20 mouse cellular contexts compared by ENCODE assay signal in genomic region chr1:52080375-52080774, GRCm38 (mm10). TPM values are rescaled to one million over a fixed set of nuclear protein-coding genes. Genes with fewer than 3 reads are reported as not detected.
DNase-seq lines count a peak whose midpoint lies in the region; ATAC-seq and TF ChIP-seq lines count a peak whose summit lies in the region.
"Had no signal": no experiment of that assay in that cellular context is flagged by ENCODE, and none has a peak within 500 bp of the region (broad histone marks: within the 10 kb centered on the region; RNA-seq: fewer than 3 reads in every experiment).

No protein-coding gene starts in this region.

- H3K4me2 ChIP-seq in forebrain, embryonic 11.5 days (ENCODE audit: low read depth, low read length, severe bottlenecking), result peak overlapping the region; percentile 12; the same call in 1 of the 2 replicates
- H3K4me2 ChIP-seq in forebrain, embryonic 16.5 days (ENCODE audit: low read length), result no peak overlapping the region
- H3K4me2 ChIP-seq in neural tube, embryonic 13.5 days, result no peak overlapping the region
- H3K4me2 ChIP-seq: limb, embryonic 15.5 days; lung, embryonic 14.5 days; neural tube, embryonic 12.5 days; stomach, embryonic 15.5 days had no signal

- TF ChIP-seq POLR2A in thymus, adult 2 months (IDR thresholded peaks at IDR 0.05; ENCODE audit: control insufficient read depth, extremely low read depth, insufficient read depth, low read length, poor library complexity), result no peak

- no peak overlapping the region for H3K4me3 ChIP-seq in forebrain, embryonic 11.5 days (ENCODE audit: low read depth, low read length)
- no peak overlapping the region for H3K4me3 ChIP-seq in forebrain, embryonic 16.5 days (replicated peaks; ENCODE audit: low read length)
- H3K4me3 ChIP-seq in neural tube, embryonic 13.5 days, result no peak overlapping the region
- peak overlapping the region; percentile 15; the same call in 1 of the 2 replicates for H3K4me3 ChIP-seq in limb, embryonic 10.5 days
- H3K4me3 ChIP-seq in thymus, adult 2 months (ENCODE audit: control insufficient read depth, insufficient read depth, low read length), result no peak overlapping the region
- H3K4me3 ChIP-seq: gastrocnemius, adult 2 months; limb, embryonic 15.5 days; neural tube, embryonic 12.5 days; stomach, embryonic 15.5 days had no signal

- H3K9ac ChIP-seq in forebrain, embryonic 11.5 days (ENCODE audit: low read length), result no peak overlapping the region
- H3K9ac ChIP-seq in forebrain, embryonic 16.5 days (replicated peaks; ENCODE audit: low read depth, low read length), result no peak overlapping the region
- H3K9ac ChIP-seq in neural tube, embryonic 13.5 days, result no peak overlapping the region
- H3K9ac ChIP-seq: limb, embryonic 15.5 days; liver, embryonic 14.5 days; lung, embryonic 14.5 days; neural tube, embryonic 12.5 days; stomach, embryonic 15.5 days had no signal

- peak; percentile 52; the same call in 1 of the 2 replicates for ATAC-seq in forebrain, embryonic 11.5 days (replicated peaks; ENCODE audit: low FRiP score)
- no peak for ATAC-seq in forebrain, embryonic 16.5 days
- no peak for ATAC-seq in neural tube, embryonic 13.5 days (ENCODE audit: low read depth)
- ATAC-seq: CD4-positive, CD25-positive, alpha-beta regulatory T cell, adult 4 months had no signal

- H3K27ac ChIP-seq in forebrain, embryonic 11.5 days (ENCODE audit: low read depth, low read length), result peak overlapping the region; percentile 91
- no peak overlapping the region for H3K27ac ChIP-seq in forebrain, embryonic 16.5 days (ENCODE audit: low read length)
- H3K27ac ChIP-seq in neural tube, embryonic 13.5 days (replicated peaks), result 0 out of 2 replicates have a peak overlapping the region, but pooled peaks have one; percentile 65
- H3K27ac ChIP-seq in limb, embryonic 10.5 days, result peak overlapping the region; percentile 56
- no peak overlapping the region for H3K27ac ChIP-seq in thymus, adult 2 months (ENCODE audit: control insufficient read depth, insufficient read depth, low read length)
- H3K27ac ChIP-seq: gastrocnemius, adult 2 months; kidney, postnatal 0 days; limb, embryonic 15.5 days; liver, embryonic 14.5 days; neural tube, embryonic 12.5 days; stomach, embryonic 15.5 days had no signal

- no peak for TF ChIP-seq CTCF in thymus, adult 2 months (IDR thresholded peaks at IDR 0.05; ENCODE audit: borderline replicate concordance, control insufficient read depth, extremely low read depth, insufficient read depth, low read length, poor library complexity)

- no peaks in the 10 kb centered on the region for H3K36me3 ChIP-seq in forebrain, embryonic 11.5 days (ENCODE audit: control insufficient read depth, insufficient read depth, low read length)
- no peaks in the 10 kb centered on the region for H3K36me3 ChIP-seq in forebrain, embryonic 16.5 days (ENCODE audit: control insufficient read depth, insufficient read depth)
- H3K36me3 ChIP-seq in neural tube, embryonic 13.5 days, result no peaks in the 10 kb centered on the region
- H3K36me3 ChIP-seq in limb, embryonic 10.5 days, result no peaks in the 10 kb centered on the region
- H3K36me3 ChIP-seq in thymus, adult 2 months (ENCODE audit: control insufficient read depth, insufficient read depth, low read length), result peaks cover 6% of the 10 kb centered on the region; the same call in 1 of the 2 replicates
- H3K36me3 ChIP-seq: limb, embryonic 15.5 days; neural tube, embryonic 12.5 days; stomach, embryonic 15.5 days had no signal

- peaks cover 15% of the 10 kb centered on the region; the same call in 1 of the 2 replicates for H3K4me1 ChIP-seq in forebrain, embryonic 11.5 days (replicated peaks; ENCODE audit: control insufficient read depth, insufficient read depth, low read length)
- peaks cover 11% of the 10 kb centered on the region for H3K4me1 ChIP-seq in forebrain, embryonic 16.5 days (replicated peaks; ENCODE audit: control insufficient read depth, insufficient read depth, low read length)
- H3K4me1 ChIP-seq in neural tube, embryonic 13.5 days (replicated peaks), result peaks cover 11% of the 10 kb centered on the region
- peaks cover 31% of the 10 kb centered on the region for H3K4me1 ChIP-seq in limb, embryonic 10.5 days
- peaks cover 7% of the 10 kb centered on the region for H3K4me1 ChIP-seq in thymus, adult 2 months (replicated peaks; ENCODE audit: control insufficient read depth, insufficient read depth, low read length)
- H3K4me1 ChIP-seq: neural tube, embryonic 12.5 days; stomach, embryonic 15.5 days had no signal

- H3K9me3 ChIP-seq in forebrain, embryonic 11.5 days (ENCODE audit: control insufficient read depth, low read length), result no peaks in the 10 kb centered on the region; the same call in 1 of the 2 replicates
- H3K9me3 ChIP-seq in forebrain, embryonic 16.5 days (ENCODE audit: control insufficient read depth, low read length), result no peaks in the 10 kb centered on the region
- no peaks in the 10 kb centered on the region for H3K9me3 ChIP-seq in neural tube, embryonic 13.5 days
- H3K9me3 ChIP-seq in limb, embryonic 10.5 days (replicated peaks), result no peaks in the 10 kb centered on the region
- H3K9me3 ChIP-seq: limb, embryonic 15.5 days; neural tube, embryonic 12.5 days; stomach, embryonic 15.5 days had no signal

- 4% methylated on average over 8 of the region's 8 CpGs for WGBS in forebrain, embryonic 11.5 days
- under 1% methylated on average over 8 of the region's 8 CpGs for WGBS in forebrain, embryonic 16.5 days
- WGBS in neural tube, embryonic 13.5 days, result 10% methylated on average over 8 of the region's 8 CpGs
- 23% methylated on average over 8 of the region's 8 CpGs for WGBS in limb, embryonic 10.5 days
- WGBS in thymus, adult 2 months, result 85% methylated on average over 8 of the region's 8 CpGs

- H3K27me3 ChIP-seq in forebrain, embryonic 11.5 days (ENCODE audit: control insufficient read depth, insufficient read depth, low read length), result no peaks in the 10 kb centered on the region
- H3K27me3 ChIP-seq in forebrain, embryonic 16.5 days (replicated peaks; ENCODE audit: control insufficient read depth, insufficient read depth, low read length), result no peaks in the 10 kb centered on the region
- H3K27me3 ChIP-seq in neural tube, embryonic 13.5 days, result no peaks in the 10 kb centered on the region
- no peaks in the 10 kb centered on the region for H3K27me3 ChIP-seq in limb, embryonic 10.5 days (ENCODE audit: low read depth, poor library complexity, severe bottlenecking)
- no peaks in the 10 kb centered on the region for H3K27me3 ChIP-seq in thymus, adult 2 months (ENCODE audit: control insufficient read depth, insufficient read depth, low read length)
- H3K27me3 ChIP-seq: limb, embryonic 15.5 days; neural tube, embryonic 12.5 days; stomach, embryonic 15.5 days had no signal

- no peak for DNase-seq in forebrain, embryonic 11.5 days (ENCODE audit: low spot score)
- DNase-seq in neural tube, embryonic 10.5 days (ENCODE audit: extremely low spot score, low spot score), result no peak
- DNase-seq in limb, embryonic 10.5 days (ENCODE audit: low spot score), result no peak
- no peak for DNase-seq in retina, embryonic 14.5 days (ENCODE audit: low spot score)
- DNase-seq in thymus, adult 2 months, result no peak
- DNase-seq: adrenal gland, postnatal 25 days; cerebellum, adult 9-10 months; gastrocnemius, adult 2 months; heart, postnatal 4 days; kidney, adult 2 months; layer of hippocampus, adult 9-11 months; lung, embryonic 14.5 days had no signal

RNA-seq across cellular contexts. Expression of gene Stat1, which starts 38.9 kb away (rescaled TPM):
- 15.6 and 17.4 TPM in 2 replicates for polyA plus RNA-seq in forebrain, embryonic 11.5 days (2014; fragmentation: Nextera tagmentation; extraction: Ambion mirVana)
- 10.5 and 13.2 TPM in 2 replicates for polyA plus RNA-seq in forebrain, embryonic 16.5 days (2015; fragmentation: Nextera tagmentation; extraction: Ambion mirVana)
- 15.0 and 21.1 TPM in 2 replicates for polyA plus RNA-seq in neural tube, embryonic 13.5 days (2015; fragmentation: Nextera tagmentation; extraction: Ambion mirVana)
- 7.2 and 10.5 TPM in 2 replicates for polyA plus RNA-seq in limb, embryonic 10.5 days (2016; fragmentation: Nextera tagmentation; extraction: Ambion mirVana)
- polyA plus RNA-seq in thymus, adult 2 months (2012; rRNA removed), result 235 and 255 TPM in 2 replicates

Comparison
In these comparisons a context has a peak if more than half of its experiments do, and no peak if none do; other contexts are left out.
1. H3K27ac ChIP-seq: peak in forebrain, embryonic 11.5 days (single experiment), neural tube, embryonic 13.5 days (single experiment) and limb, embryonic 10.5 days (single experiment); none in forebrain, embryonic 16.5 days (single experiment) and thymus, adult 2 months (single experiment).
2. RNA of gene Stat1, which starts 38.9 kb away (polyA plus RNA-seq): 235 to 255 TPM in thymus, adult 2 months; 15.0 to 21.1 TPM in neural tube, embryonic 13.5 days, 15.6 to 17.4 TPM in forebrain, embryonic 11.5 days, 10.5 to 13.2 TPM in forebrain, embryonic 16.5 days and 7.2 to 10.5 TPM in limb, embryonic 10.5 days; every median in the first group is over 10 times any median in the second.